Mouse (Mus musculus) embryonic fibroblast, embryonic 13.5 days (primary cell): ENCODE results near the gene G430095P16Rik. TPM values are rescaled to one million over a fixed set of nuclear protein-coding genes. Genes with fewer than 3 reads are reported as not detected.

Source experiments
- H3K27ac ChIP-seq: 2 replicates; pipeline ENCODE4 v1.5.1; 2012; ENCODE audit warnings: low read length, control low read depth, inconsistent platforms; ENCODE audit not compliant: insufficient read depth
- H3K4me1 ChIP-seq: 2 replicates; pipeline ENCODE4 v1.6.1; 2011; ENCODE audit warnings: low read length; ENCODE audit not compliant: control insufficient read depth, insufficient read depth
- H3K4me3 ChIP-seq: 2 replicates; pipeline ENCODE4 v1.5.1; 2011; ENCODE audit warnings: mild to moderate bottlenecking, control low read depth, low read length; ENCODE audit not compliant: insufficient read depth
- CTCF ChIP-seq: IDR thresholded peaks from 2 replicates; pipeline ENCODE4 v1.5.1; 2011; ENCODE audit warnings: mild to moderate bottlenecking, control low read depth, low read length, moderate library complexity, borderline replicate concordance; ENCODE audit not compliant: insufficient read depth
- POLR2A ChIP-seq: IDR thresholded peaks from 2 replicates; pipeline ENCODE4 v1.6.1; 2011; ENCODE audit warnings: low read depth, mild to moderate bottlenecking, control low read depth, low read length, moderate library complexity
- polyA plus RNA-seq: library from polyadenylated mRNA; stranded (reverse); fragments of >200 nt; gene quantifications from 2 replicates; pipeline ENCODE4 v1.2.4, GENCODE M21; 2011; ENCODE audit warnings: low read depth; ENCODE audit not compliant: missing spikeins, insufficient read length

The G430095P16Rik gene
- polyA plus RNA-seq, 1 experiment, result 0.74 TPM

- peak overlapping the region; percentile 77 for H3K27ac ChIP-seq
- H3K4me3 ChIP-seq, result peak overlapping the region; percentile 7
- peak; percentile 44; the same call in 1 of the 2 replicates for TF ChIP-seq POLR2A
- TF ChIP-seq CTCF, result no peak
- H3K4me1 ChIP-seq, result peaks cover 14% of the 10 kb centered on the region
These were observed 49.8 kb downstream of the G430095P16Rik start for GRCm38 (mm10) chr8:84772628-84773027.

- H3K4me1 ChIP-seq, result peaks cover 17% of the 10 kb centered on the region
- peak overlapping the region; percentile 37 for H3K4me3 ChIP-seq
- no peak for TF ChIP-seq CTCF
- TF ChIP-seq POLR2A, result peak; percentile 47
- peak overlapping the region; percentile 77 for H3K27ac ChIP-seq
These were observed 50.5 kb downstream of the G430095P16Rik start for GRCm38 (mm10) chr8:84773304-84773703.

DNA sequence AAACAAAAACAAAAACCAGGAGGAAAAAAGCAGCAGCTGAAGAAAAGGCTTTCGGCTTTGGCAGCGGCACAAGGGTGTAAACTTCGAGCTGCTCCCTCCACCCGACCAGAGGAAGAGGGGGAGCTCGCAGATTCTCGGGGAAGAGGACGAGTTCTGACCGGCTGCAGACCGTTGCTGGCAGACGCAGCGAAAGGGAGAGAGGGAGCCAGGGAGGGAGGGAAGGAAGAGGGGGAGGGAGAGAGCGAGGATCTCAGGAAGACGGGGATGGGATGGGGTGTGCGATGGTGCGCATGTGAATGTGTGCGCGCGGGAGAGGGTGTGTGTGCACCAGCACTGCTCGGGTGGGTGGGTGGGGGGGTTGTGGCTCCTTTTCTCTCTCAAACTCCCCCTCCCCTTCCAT, 51.0 kb downstream of the G430095P16Rik start:
- TF ChIP-seq POLR2A (peak; percentile 64), CTCF (no peak)
- Histone ChIP-seq H3K27ac (peak overlapping the region; percentile 82), H3K4me1 (peaks cover 20% of the 10 kb centered on the region), H3K4me3 (peak overlapping the region; percentile 37)

DNA sequence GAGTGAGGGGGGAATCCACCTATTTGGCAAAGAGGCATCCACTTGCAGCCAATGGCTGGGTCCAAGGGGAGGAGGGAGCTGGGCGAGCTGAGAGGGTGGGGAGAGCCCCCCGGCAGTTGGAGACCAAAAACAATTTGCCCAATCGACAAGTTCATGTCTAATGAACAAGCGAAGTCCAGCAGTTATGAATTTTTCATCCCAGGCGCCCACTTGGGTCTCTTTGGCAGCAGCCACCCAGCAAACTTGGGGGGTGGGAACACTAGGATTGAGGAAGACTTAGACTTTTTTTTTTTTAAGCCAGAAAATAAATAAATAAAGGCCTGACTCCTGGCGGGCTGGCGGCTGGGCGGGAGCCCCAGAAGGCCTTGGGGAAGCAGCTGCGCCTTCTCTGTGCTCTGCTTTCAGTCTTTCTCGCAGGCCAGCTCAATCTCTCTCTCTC, 51.7 kb downstream of the G430095P16Rik start:
- TF ChIP-seq POLR2A (no peak; the same call in 1 of the 2 replicates), CTCF (no peak)
- Histone ChIP-seq H3K4me1 (peaks cover 20% of the 10 kb centered on the region), H3K4me3 (no peak overlapping the region), H3K27ac (peak overlapping the region; percentile 82)

DNA sequence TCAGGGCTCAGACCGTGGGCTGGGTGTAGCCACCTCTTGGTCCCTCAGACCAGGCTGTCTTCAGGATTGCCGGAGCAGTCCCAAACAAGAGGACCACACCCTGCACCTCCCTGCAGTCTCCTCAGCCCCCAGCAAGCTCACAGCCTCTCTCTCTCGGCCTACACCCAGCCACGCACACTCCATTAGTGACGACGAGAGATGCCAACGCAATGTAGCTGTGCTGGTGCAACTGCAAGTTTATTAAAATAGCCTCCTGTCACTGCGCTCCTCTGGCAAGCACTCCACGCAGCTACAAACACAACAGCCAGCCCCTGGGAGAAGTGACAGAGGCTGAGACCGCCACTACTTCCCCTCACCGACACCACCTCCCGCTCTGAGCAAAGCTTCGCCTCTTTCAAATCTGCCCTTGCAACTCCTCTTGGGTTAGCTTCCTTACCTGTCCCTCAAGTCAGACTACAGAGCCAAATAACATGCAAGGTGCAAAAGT, 52.3 kb downstream of the G430095P16Rik start:
- H3K4me1 ChIP-seq, result peaks cover 20% of the 10 kb centered on the region

DNA sequence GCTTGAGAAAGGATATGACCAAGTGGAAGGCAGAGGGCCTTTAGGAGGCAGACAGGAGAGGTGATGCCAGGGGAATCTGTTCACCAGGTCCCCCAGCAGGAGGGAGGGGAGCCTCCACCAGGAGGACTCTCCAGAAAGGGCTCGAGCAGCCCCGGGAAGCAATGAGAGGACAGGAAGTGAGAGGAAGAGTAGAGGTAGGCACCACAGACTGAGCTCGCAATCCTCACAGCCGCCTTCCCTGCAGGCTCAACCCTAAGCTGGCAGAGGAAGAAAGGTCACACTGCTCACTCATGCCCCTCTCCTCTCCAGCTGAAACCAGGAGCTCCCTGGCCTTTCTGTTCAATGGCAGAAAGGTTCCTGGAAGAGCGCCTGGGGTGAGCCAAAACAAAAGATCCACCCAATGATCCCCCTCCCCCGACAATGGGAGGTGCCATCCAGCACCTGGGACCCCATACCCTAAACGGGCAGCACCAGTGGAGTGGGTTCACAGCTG, 52.9 kb downstream of the G430095P16Rik start:
- TF ChIP-seq POLR2A (no peak), CTCF (no peak)
- Histone ChIP-seq H3K4me3 (no peak overlapping the region), H3K27ac (peak overlapping the region; percentile 82), H3K4me1 (peaks cover 20% of the 10 kb centered on the region)

More for the DNA sequence above, 52.3 kb downstream of the G430095P16Rik start:
- Histone ChIP-seq H3K4me3 (no peak overlapping the region), H3K27ac (peak overlapping the region; percentile 82)
- TF ChIP-seq POLR2A (peak; percentile 29), CTCF (no peak)

Other genes starting within 250 kb of the G430095P16Rik start
- 38.2 and 38.6 TPM in 2 replicates for gene Ier2, start 60.2 kb upstream of the G430095P16Rik start, polyA plus RNA-seq
- gene Trmt1, start 36.7 kb upstream of the G430095P16Rik start, polyA plus RNA-seq, result 80.2 and 86.7 TPM in 2 replicates
- gene Nacc1, start 35.1 kb upstream of the G430095P16Rik start, polyA plus RNA-seq, result 47.2 and 54.9 TPM in 2 replicates
- gene Lyl1, start 21.6 kb upstream of the G430095P16Rik start, polyA plus RNA-seq, result not detected in 2 replicates
- gene Nfix, start 77.3 kb downstream of the G430095P16Rik start, polyA plus RNA-seq, result 173 and 236 TPM in 2 replicates
- gene Dand5, start 99.8 kb downstream of the G430095P16Rik start, polyA plus RNA-seq, result 2.0 and 2.3 TPM in 2 replicates
- 11.7 and 12.6 TPM in 2 replicates for gene Gadd45gip1, start 108.5 kb downstream of the G430095P16Rik start, polyA plus RNA-seq
- gene Rad23a, start 117.7 kb downstream of the G430095P16Rik start, polyA plus RNA-seq, result 57.6 and 61.7 TPM in 2 replicates
- 1,122 and 1,201 TPM in 2 replicates for gene Calr, start 123.9 kb downstream of the G430095P16Rik start, polyA plus RNA-seq
- 41.0 and 43.5 TPM in 2 replicates for gene Farsa, start 134.0 kb downstream of the G430095P16Rik start, polyA plus RNA-seq
- gene Syce2, start 149.1 kb downstream of the G430095P16Rik start, polyA plus RNA-seq, result 8.7 and 18.9 TPM in 2 replicates
- 18.6 and 23.5 TPM in 2 replicates for gene Gcdh, start 170.9 kb downstream of the G430095P16Rik start, polyA plus RNA-seq
- gene Klf1, start 178.9 kb downstream of the G430095P16Rik start, polyA plus RNA-seq, result not detected in 2 replicates
- 17.2 and 19.7 TPM in 2 replicates for gene Dnase2a, start 185.6 kb downstream of the G430095P16Rik start, polyA plus RNA-seq
- gene Mast1, start 214.4 kb downstream of the G430095P16Rik start, polyA plus RNA-seq, result not detected in 2 replicates
- not detected in 2 replicates for gene Rtbdn, start 224.0 kb downstream of the G430095P16Rik start, polyA plus RNA-seq
- gene Gm49661, start 246.4 kb downstream of the G430095P16Rik start, polyA plus RNA-seq, result not detected in 2 replicates
- gene Prdx2, start 246.6 kb downstream of the G430095P16Rik start, polyA plus RNA-seq, result 244 and 312 TPM in 2 replicates
- gene Rnaseh2a, start 246.8 kb downstream of the G430095P16Rik start, polyA plus RNA-seq, result 27.9 and 30.7 TPM in 2 replicates